Mouse (Mus musculus): ENCODE results near the gene Tmbim1.

- TF ChIP-seq CTCF (IDR thresholded peaks at IDR 0.05; ENCODE audit: low read depth, low read length) (no peak), GATA1 (IDR thresholded peaks at IDR 0.05; ENCODE audit: borderline replicate concordance, low read length) (no peak)
Measured at GRCm38 (mm10) chr1:74305522-74305921, at the start of gene Tmbim1.
